Mouse (Mus musculus) bone marrow, adult 2 months (tissue): Measurements from ENCODE around the gene Entr1.

Experiments used
- CTCF ChIP-seq: fragments of 200-500 bp; IDR thresholded peaks from 2 replicates; pipeline ENCODE4 v1.5.1; 2011; ENCODE audit warnings: low read length, control low read depth; ENCODE audit not compliant: control insufficient read depth, insufficient read depth
- POLR2A ChIP-seq: fragments of 200-500 bp; IDR thresholded peaks from 2 replicates; pipeline ENCODE4 v1.6.1; 2011; ENCODE audit warnings: low read depth, mild to moderate bottlenecking, control low read depth, low read length, borderline replicate concordance; ENCODE audit not compliant: control insufficient read depth

GRCm38 (mm10) chr2:26438373-26438772 is 49.3 kb upstream of the Entr1 start:
- TF ChIP-seq POLR2A (no peak), CTCF (no peak)
